18 mouse cellular contexts compared by ENCODE assay signal in genomic region chr17:14187096-14187495, GRCm38 (mm10). TPM values are rescaled to one million over a fixed set of nuclear protein-coding genes. Genes with fewer than 3 reads are reported as not detected.
A peak's percentile ranks its signal among the peaks of the same experiment; 100 is the strongest.
DNase-seq lines count a peak whose midpoint lies in the region; ATAC-seq and TF ChIP-seq lines count a peak whose summit lies in the region.
"Had no signal": no experiment of that assay in that cellular context is flagged by ENCODE, and none has a peak within 500 bp of the region (broad histone marks: within the 10 kb centered on the region; RNA-seq: fewer than 3 reads in every experiment).

No protein-coding gene starts in this region.

- no peak overlapping the region for H3K27ac ChIP-seq in kidney, embryonic 16.5 days (ENCODE audit: low read length)
- no peak overlapping the region for H3K27ac ChIP-seq in intestine, embryonic 15.5 days
- no peak overlapping the region for H3K27ac ChIP-seq in gastrocnemius, adult 2 months
- H3K27ac ChIP-seq: embryonic facial prominence, embryonic 10.5 days; forebrain, embryonic 13.5 days; heart, embryonic 10.5 days; hindbrain, embryonic 15.5 days had no signal

- H3K4me3 ChIP-seq in kidney, embryonic 16.5 days (ENCODE audit: low read length), result no peak overlapping the region
- H3K4me3 ChIP-seq in intestine, embryonic 15.5 days (replicated peaks), result no peak overlapping the region
- H3K4me3 ChIP-seq in gastrocnemius, adult 2 months, result no peak overlapping the region
- H3K4me3 ChIP-seq: embryonic facial prominence, embryonic 10.5 days; forebrain, embryonic 13.5 days; heart, embryonic 10.5 days; hindbrain, embryonic 15.5 days had no signal

- peaks cover 6% of the 10 kb centered on the region; the same call in 1 of the 2 replicates for H3K9me3 ChIP-seq in kidney, embryonic 16.5 days (ENCODE audit: low read length)
- H3K9me3 ChIP-seq in intestine, embryonic 15.5 days, result no peaks in the 10 kb centered on the region
- H3K9me3 ChIP-seq: embryonic facial prominence, embryonic 10.5 days; forebrain, embryonic 13.5 days; heart, embryonic 10.5 days; hindbrain, embryonic 15.5 days had no signal

- no peaks in the 10 kb centered on the region for H3K36me3 ChIP-seq in kidney, embryonic 16.5 days (ENCODE audit: insufficient read depth, low read length)
- H3K36me3 ChIP-seq in intestine, embryonic 15.5 days, result no peaks in the 10 kb centered on the region
- H3K36me3 ChIP-seq: embryonic facial prominence, embryonic 10.5 days; heart, embryonic 10.5 days; hindbrain, embryonic 15.5 days had no signal

- ATAC-seq in kidney, embryonic 16.5 days (ENCODE audit: low FRiP score, low TSS enrichment), result peak; percentile 62
- ATAC-seq in intestine, embryonic 15.5 days, result no peak
- ATAC-seq: forebrain, embryonic 13.5 days; intestine, postnatal 0 days had no signal

- TF ChIP-seq CTCF in gastrocnemius, adult 2 months (IDR thresholded peaks at IDR 0.05), result no peak

- H3K27me3 ChIP-seq in kidney, embryonic 16.5 days (ENCODE audit: insufficient read depth, low read length), result no peaks in the 10 kb centered on the region
- H3K27me3 ChIP-seq in intestine, embryonic 15.5 days (replicated peaks), result no peaks in the 10 kb centered on the region
- H3K27me3 ChIP-seq: forebrain, embryonic 13.5 days; hindbrain, embryonic 15.5 days had no signal

- DNase-seq in kidney, adult 9 months, result no peak
- DNase-seq in NIH3T3 (ENCODE audit: low read depth), result peak; percentile 22
- peak; percentile 78 for DNase-seq in adrenal gland, adult 2 months
- peak; percentile 29 for DNase-seq in adrenal gland, postnatal 25 days
- DNase-seq in gastrocnemius, adult 2 months, result no peak
- DNase-seq: cerebellum, adult 18-20 months; cerebellum, adult 9-11 months; heart, adult 18-20 months; heart, postnatal 10 days; kidney, postnatal 25 days had no signal

- intact Hi-C loops in gastrocnemius, adult 2 months (cut with DNase I), result no loop called here

- H3K4me2 ChIP-seq in kidney, embryonic 16.5 days (replicated peaks; ENCODE audit: low read depth, low read length), result no peak overlapping the region
- H3K4me2 ChIP-seq in intestine, embryonic 15.5 days (replicated peaks), result no peak overlapping the region
- H3K4me2 ChIP-seq: forebrain, embryonic 13.5 days; hindbrain, embryonic 15.5 days had no signal

- H3K4me1 ChIP-seq in kidney, embryonic 16.5 days (ENCODE audit: insufficient read depth, low read length), result peaks cover 20% of the 10 kb centered on the region
- peaks cover 6% of the 10 kb centered on the region; the same call in 1 of the 2 replicates for H3K4me1 ChIP-seq in intestine, embryonic 15.5 days (replicated peaks)
- H3K4me1 ChIP-seq: forebrain, embryonic 13.5 days; heart, embryonic 10.5 days; hindbrain, embryonic 15.5 days had no signal

- no peak overlapping the region for H3K9ac ChIP-seq in kidney, embryonic 16.5 days (replicated peaks; ENCODE audit: low read length)
- H3K9ac ChIP-seq in intestine, embryonic 15.5 days, result no peak overlapping the region
- H3K9ac ChIP-seq: forebrain, embryonic 13.5 days; hindbrain, embryonic 15.5 days had no signal

RNA-seq across cellular contexts. Expression of gene Dact2, which starts 17.0 kb away (rescaled TPM):
- 15.0 and 17.7 TPM in 2 replicates for polyA plus RNA-seq in kidney, embryonic 16.5 days (2015; fragmentation: Nextera tagmentation; extraction: Ambion mirVana)
- total RNA-seq in adrenal gland, adult 2 months (2021), result 1 to 10 TPM; 1.1 to 1.9 TPM
- polyA plus RNA-seq in adrenal gland, adult 2 months (2012; rRNA removed), result 1.6 and 4.0 TPM in 2 replicates
- 0.57 and 0.85 TPM in 2 replicates for total RNA-seq in adrenal gland, postnatal 25 days (2021)
- 5.7 and 6.1 TPM in 2 replicates for polyA plus RNA-seq in intestine, embryonic 15.5 days (2015; fragmentation: Nextera tagmentation; extraction: Ambion mirVana)
- total RNA-seq in gastrocnemius, adult 2 months (2021), result 1 to 10 TPM; 2.3 to 2.7 TPM
- total RNA-seq: MEL had no signal

Comparison
In these comparisons a context has a peak if more than half of its experiments do, and no peak if none do; other contexts are left out.
1. DNase-seq: peak in NIH3T3 (single experiment), adrenal gland, adult 2 months (single experiment) and adrenal gland, postnatal 25 days (single experiment); none in kidney, adult 9 months (single experiment) and gastrocnemius, adult 2 months (single experiment).